Mouse (Mus musculus) ES-Bruce4 (cell line): Measurements from ENCODE around the gene Npffr2.

Experiments
- CTCF ChIP-seq: IDR thresholded peaks from one replicate; pipeline ENCODE4 v1.8.1; 2011; ENCODE audit warnings: low read depth, low read length
- EP300 ChIP-seq: IDR thresholded peaks from 2 replicates; pipeline ENCODE4 v1.6.1; 2011; ENCODE audit warnings: low read depth, low read length; ENCODE audit not compliant: insufficient read depth
- POLR2A ChIP-seq: IDR thresholded peaks from one replicate; pipeline ENCODE4 v1.8.1; 2011; ENCODE audit warnings: low read length; ENCODE audit not compliant: insufficient read depth

DNA sequence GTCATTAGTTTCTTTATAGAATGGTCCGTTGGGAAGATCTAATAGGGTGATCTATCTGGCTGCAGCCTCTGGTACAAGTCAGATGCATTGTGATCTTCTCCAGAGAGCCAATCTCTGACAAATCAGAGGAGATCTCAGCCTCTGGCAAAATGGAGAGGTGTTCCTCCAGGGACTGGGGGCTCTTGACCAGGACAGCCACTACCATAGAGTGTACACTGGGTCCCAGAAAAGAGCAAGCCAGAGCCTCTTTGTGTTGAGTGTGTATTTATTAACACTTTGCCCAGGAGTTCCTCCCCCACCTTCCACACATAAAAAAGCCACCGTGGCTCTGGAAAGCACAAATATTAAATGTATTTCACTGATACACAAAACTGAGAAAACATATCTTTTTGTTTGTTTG lies 2.2 kb downstream of the Npffr2 start:
- no peak for TF ChIP-seq POLR2A
- no peak for TF ChIP-seq CTCF
- TF ChIP-seq EP300: no peak
